Mouse (Mus musculus): ENCODE results near the gene Sf3a3. TPM values are rescaled to one million over a fixed set of nuclear protein-coding genes. Genes with fewer than 3 reads are reported as not detected.

Sf3a3 gene
- polyA plus RNA-seq, 1 experiment from 2014 or later: 91.3 TPM

MicroRNA genes within 50 kb of the gene (microRNA counts, 519-probe panel; counts per million panel counts)
- 114 counts per million for microRNA mmu-miR-697
- 114 counts per million for microRNA mmu-miR-698

Small RNA genes within 50 kb of the gene (microRNA-seq; reads per million reads assigned to microRNA genes)
- gene Gm24721 (not detected), gene Mir697 (not detected), gene Mir698 (not detected)

Other genes with a start within 250 kb of the Sf3a3 start
- not detected in 2 replicates for gene 3100002H09Rik, start 104.0 kb upstream of the Sf3a3 start, polyA plus RNA-seq (2015; fragmentation: Nextera tagmentation; extraction: Ambion mirVana)
- not detected in 2 replicates for gene Pou3f1, start 58.0 kb upstream of the Sf3a3 start, polyA plus RNA-seq (2015; fragmentation: Nextera tagmentation; extraction: Ambion mirVana)
- gene Utp11, start 21.2 kb upstream of the Sf3a3 start, polyA plus RNA-seq (2015; fragmentation: Nextera tagmentation; extraction: Ambion mirVana): 37.5 and 48.1 TPM in 2 replicates
- gene Fhl3, start 14.1 kb upstream of the Sf3a3 start, polyA plus RNA-seq (2015; fragmentation: Nextera tagmentation; extraction: Ambion mirVana): 3.1 and 3.6 TPM in 2 replicates
- gene Inpp5b, start 27.1 kb downstream of the Sf3a3 start, polyA plus RNA-seq (2015; fragmentation: Nextera tagmentation; extraction: Ambion mirVana): 43.2 and 49.7 TPM in 2 replicates
- gene Mtf1, start 87.3 kb downstream of the Sf3a3 start, polyA plus RNA-seq (2015; fragmentation: Nextera tagmentation; extraction: Ambion mirVana): 14.4 and 15.5 TPM in 2 replicates
- gene Yrdc, start 135.9 kb downstream of the Sf3a3 start, polyA plus RNA-seq (2015; fragmentation: Nextera tagmentation; extraction: Ambion mirVana): 20.0 and 23.2 TPM in 2 replicates
- gene 1110065P20Rik, start 136.4 kb downstream of the Sf3a3 start, polyA plus RNA-seq (2015; fragmentation: Nextera tagmentation; extraction: Ambion mirVana): 12.1 and 15.3 TPM in 2 replicates
- 0.03 and 0.05 TPM in 2 replicates for gene Maneal, start 147.4 kb downstream of the Sf3a3 start, polyA plus RNA-seq (2015; fragmentation: Nextera tagmentation; extraction: Ambion mirVana)
- gene Epha10, start 166.1 kb downstream of the Sf3a3 start, polyA plus RNA-seq (2015; fragmentation: Nextera tagmentation; extraction: Ambion mirVana): not detected in 2 replicates
- 6.6 and 7.6 TPM in 2 replicates for gene 9930104L06Rik, start 222.3 kb downstream of the Sf3a3 start, polyA plus RNA-seq (2015; fragmentation: Nextera tagmentation; extraction: Ambion mirVana)
- 142 and 161 TPM in 2 replicates for gene Cdca8, start 224.5 kb downstream of the Sf3a3 start, polyA plus RNA-seq (2015; fragmentation: Nextera tagmentation; extraction: Ambion mirVana)